Mouse (Mus musculus) embryonic facial prominence, embryonic 11.5 days (tissue): ENCODE data around the gene Slc35f1. TPM values are rescaled to one million over a fixed set of nuclear protein-coding genes. Genes with fewer than 3 reads are reported as not detected.

Source experiments
- ATAC-seq: fragments of 200-750 bp; cut with Nextera tagmentation; replicated peaks from 2 replicates; pipeline ENCODE4 v1.8.0; 2017; ENCODE audit warnings: low read depth; ENCODE audit not compliant: insufficient number of reproducible peaks, low FRiP score, low TSS enrichment
- DNase-seq: peaks from one replicate; pipeline ENCODE4 v3.0.0-alpha.2; 2015; ENCODE audit warnings: low spot score
- H3K27ac ChIP-seq: fragments of 300-500 bp; sonication (generic); replicated peaks from 2 replicates; pipeline ENCODE4 v1.5.1; 2014; ENCODE audit warnings: mild to moderate bottlenecking, low read depth, low read length, control low read depth
- H3K27me3 ChIP-seq: fragments of 300-500 bp; sonication (generic); 2 replicates; pipeline ENCODE4 v1.6.1; 2014; ENCODE audit warnings: mild to moderate bottlenecking, low read length, moderate library complexity, mixed read lengths; ENCODE audit not compliant: control insufficient read depth, insufficient read depth
- H3K36me3 ChIP-seq: fragments of 300-500 bp; sonication (generic); replicated peaks from 2 replicates; pipeline ENCODE4 v1.6.1; 2014; ENCODE audit warnings: low read depth, mild to moderate bottlenecking, low read length, moderate library complexity, mixed read lengths; ENCODE audit not compliant: control insufficient read depth, insufficient read depth
- H3K4me1 ChIP-seq: fragments of 300-500 bp; sonication (generic); 2 replicates; pipeline ENCODE4 v1.6.1; 2014; ENCODE audit warnings: low read length, mixed read lengths; ENCODE audit not compliant: control insufficient read depth, insufficient read depth
- H3K4me2 ChIP-seq: fragments of 300-500 bp; sonication (generic); 2 replicates; pipeline ENCODE4 v1.6.1; 2014; ENCODE audit warnings: low read depth, mild to moderate bottlenecking, control low read depth, low read length, moderate library complexity
- H3K4me3 ChIP-seq: fragments of 300-500 bp; sonication (generic); 2 replicates; pipeline ENCODE4 v1.5.1; 2014; ENCODE audit warnings: low read depth, low read length, control low read depth
- H3K9ac ChIP-seq: fragments of 300-500 bp; sonication (generic); replicated peaks from 2 replicates; pipeline ENCODE4 v1.6.1; 2014; ENCODE audit warnings: mild to moderate bottlenecking, control low read depth, low read length
- H3K9me3 ChIP-seq: fragments of 300-500 bp; sonication (generic); replicated peaks from 2 replicates; pipeline ENCODE4 v1.6.1; 2016; ENCODE audit warnings: mild to moderate bottlenecking, low read length, inconsistent platforms, mixed read lengths; ENCODE audit not compliant: control insufficient read depth
- WGBS: fragments of 180-500 bp; shearing (Covaris S2); extraction: QIAGEN DNeasy Blood & Tissue Kit; methylation state at CpG from one replicate; pipeline ENCODE4 v1.1.7; 2014; 5-methylcytosine and 5-hydroxymethylcytosine counted together
- polyA plus RNA-seq: library from polyadenylated mRNA; unstranded; fragments of >200 nt; fragmentation: Nextera tagmentation; extraction: Ambion mirVana; gene quantifications from 2 replicates; pipeline ENCODE4 v1.2.1, GENCODE M21; 2014

The Slc35f1 gene
- polyA plus RNA-seq, 1 experiment from 2014 or later: 3.9 TPM

DNA sequence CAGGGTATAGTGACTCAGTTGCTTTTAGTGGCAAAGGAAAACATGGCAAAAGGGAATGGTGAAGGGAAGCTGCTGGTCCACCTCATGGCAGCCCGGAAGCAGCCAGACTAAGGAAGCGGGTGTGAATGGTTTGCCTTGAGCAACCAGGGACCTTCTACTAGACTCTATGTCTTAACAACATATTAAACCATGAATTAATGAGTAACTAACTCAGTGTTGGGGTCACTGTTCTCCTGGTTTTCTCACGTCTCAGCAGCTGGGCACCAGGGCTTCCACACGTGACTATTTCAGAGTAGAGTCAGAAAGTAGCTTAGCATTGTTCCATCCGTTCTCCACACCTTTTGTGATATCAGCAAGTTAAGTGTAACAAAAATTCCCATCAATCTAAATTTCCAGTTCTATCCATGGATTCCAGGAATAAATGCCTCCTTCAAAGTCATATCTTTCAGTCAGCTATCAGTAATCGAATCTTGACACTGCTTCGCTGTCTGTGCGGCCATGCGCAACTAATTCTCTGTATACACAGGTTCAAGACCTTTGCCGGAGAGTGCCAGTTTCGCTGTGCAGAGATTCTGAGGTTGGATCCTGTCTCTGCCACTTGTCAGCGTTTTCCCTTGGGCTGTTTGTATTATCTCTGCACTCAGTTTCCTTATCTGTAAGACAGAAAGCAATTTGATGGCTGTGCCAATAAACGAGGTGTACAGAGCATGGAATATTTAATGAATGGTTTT lies 65.8 kb downstream of the Slc35f1 start:
- no peaks in the 10 kb centered on the region for H3K4me1 ChIP-seq
- H3K27ac ChIP-seq: no peak overlapping the region
- H3K27me3 ChIP-seq: no peaks in the 10 kb centered on the region
- ATAC-seq (no peak), DNase-seq (no peak)
- H3K4me2 ChIP-seq: no peak overlapping the region
- no peaks in the 10 kb centered on the region for H3K36me3 ChIP-seq
- WGBS: 62% methylated on average over 13 of the region's 13 CpGs
- no peaks in the 10 kb centered on the region for H3K9me3 ChIP-seq
- no peak overlapping the region for H3K9ac ChIP-seq
- H3K4me3 ChIP-seq: no peak overlapping the region

GRCm38 (mm10) chr10:52757496-52758260 lies 67.3 kb downstream of the Slc35f1 start:
- WGBS: 80% methylated on average over 4 of the region's 4 CpGs

DNA sequence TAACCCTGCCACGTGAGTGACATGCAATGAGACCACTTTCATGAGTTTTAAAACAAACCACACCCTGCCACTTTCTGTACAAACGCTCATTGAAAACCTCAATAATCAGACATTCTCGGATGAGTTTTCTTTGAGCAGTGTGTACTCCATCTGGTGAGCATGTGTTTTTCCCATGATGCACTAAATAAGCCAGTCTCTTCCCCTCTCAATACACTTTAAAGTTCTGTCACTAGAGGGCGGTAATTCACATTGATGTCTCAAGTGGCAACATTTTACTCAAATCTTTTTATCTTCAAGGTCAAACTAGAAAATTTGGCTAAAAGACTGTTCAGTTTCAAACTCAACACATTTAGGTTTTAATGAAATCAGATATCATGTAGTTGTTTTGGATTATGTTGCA lies 68.3 kb downstream of the Slc35f1 start:
- H3K9me3 ChIP-seq: no peaks in the 10 kb centered on the region
- H3K27ac ChIP-seq: no peak overlapping the region
- WGBS: 27% methylated on average over 4 of the region's 4 CpGs
- no peak overlapping the region for H3K9ac ChIP-seq
- H3K36me3 ChIP-seq: no peaks in the 10 kb centered on the region
- ATAC-seq (0 out of 2 replicates have a peak, but pooled peaks have one; percentile 52), DNase-seq (peak; percentile 80)
- H3K4me2 ChIP-seq: no peak overlapping the region
- no peak overlapping the region for H3K4me3 ChIP-seq
- H3K27me3 ChIP-seq: no peaks in the 10 kb centered on the region
- no peaks in the 10 kb centered on the region for H3K4me1 ChIP-seq

More at GRCm38 (mm10) chr10:52757496-52758260, 67.3 kb downstream of the Slc35f1 start:
- Histone ChIP-seq H3K4me3 (no peak overlapping the region), H3K9ac (no peak overlapping the region), H3K27me3 (no peaks in the 10 kb centered on the region), H3K4me2 (no peak overlapping the region), H3K9me3 (no peaks in the 10 kb centered on the region), H3K27ac (no peak overlapping the region), H3K36me3 (no peaks in the 10 kb centered on the region), H3K4me1 (no peaks in the 10 kb centered on the region)
- ATAC-seq: no peak
- DNase-seq: no peak

GRCm38 (mm10) chr10:52760527-52760926 lies 70.2 kb downstream of the Slc35f1 start:
- no peak overlapping the region for H3K4me3 ChIP-seq
- H3K27me3 ChIP-seq: no peaks in the 10 kb centered on the region
- DNase-seq (no peak), ATAC-seq (no peak)
- H3K9ac ChIP-seq: no peak overlapping the region
- H3K9me3 ChIP-seq: no peaks in the 10 kb centered on the region
- no peak overlapping the region for H3K27ac ChIP-seq
- no peak overlapping the region for H3K4me2 ChIP-seq
- no peaks in the 10 kb centered on the region for H3K4me1 ChIP-seq
- WGBS: 79% methylated on average over 1 of the region's 1 CpGs
- H3K36me3 ChIP-seq: no peaks in the 10 kb centered on the region

DNA sequence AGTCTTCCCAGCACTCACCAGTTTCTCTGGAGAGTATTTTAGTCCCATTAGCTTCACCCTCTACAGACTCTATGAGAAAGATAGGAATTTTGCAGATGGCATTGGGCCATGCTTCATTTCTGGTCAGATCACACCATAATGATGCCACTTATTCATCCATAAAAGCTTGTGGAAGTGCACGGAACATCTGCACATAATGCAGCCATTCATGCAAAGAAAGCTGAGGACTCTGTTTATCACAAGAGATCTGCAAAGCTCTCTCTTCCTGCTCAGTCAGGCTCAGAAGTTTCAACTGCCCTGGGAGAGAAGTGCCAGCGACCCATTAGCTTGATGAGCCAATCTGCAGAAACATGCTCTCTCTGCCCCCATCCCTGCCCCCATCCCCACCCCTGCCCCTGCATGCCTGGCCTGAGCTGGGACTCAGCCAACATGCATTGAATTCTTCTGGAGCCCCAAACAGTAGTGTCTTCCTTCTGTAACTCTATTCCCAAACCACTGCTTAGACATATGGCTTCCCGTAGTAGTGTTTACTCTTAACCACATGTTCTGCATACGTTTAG lies 89.7 kb downstream of the Slc35f1 start:
- no peaks in the 10 kb centered on the region for H3K9me3 ChIP-seq
- no peaks in the 10 kb centered on the region for H3K27me3 ChIP-seq
- no peak overlapping the region for H3K4me3 ChIP-seq
- WGBS: 37% methylated on average over 4 of the region's 4 CpGs
- H3K9ac ChIP-seq: no peak overlapping the region
- no peaks in the 10 kb centered on the region for H3K4me1 ChIP-seq
- H3K27ac ChIP-seq: no peak overlapping the region
- no peaks in the 10 kb centered on the region for H3K36me3 ChIP-seq
- DNase-seq: no peak
- ATAC-seq: no peak
- H3K4me2 ChIP-seq: no peak overlapping the region

DNA sequence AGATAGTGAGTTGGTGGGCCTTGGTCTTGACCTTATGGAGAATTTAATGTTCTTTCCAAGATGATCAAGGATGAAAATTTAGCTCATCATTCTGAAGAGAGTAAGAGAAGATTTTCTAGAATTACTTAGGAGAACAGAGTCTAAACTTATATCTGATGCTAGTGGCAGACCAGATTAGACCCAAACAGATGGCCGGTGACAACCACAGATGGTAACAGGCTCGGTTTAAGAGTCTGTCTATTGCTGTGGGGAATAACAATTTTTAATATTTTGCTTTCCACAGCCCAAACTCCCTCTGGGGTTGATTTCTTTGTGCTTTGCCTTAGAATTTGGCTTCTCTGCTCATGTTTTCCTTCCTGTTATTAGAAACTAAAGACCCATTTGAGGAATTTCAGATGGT lies 96.7 kb downstream of the Slc35f1 start:
- Histone ChIP-seq H3K36me3 (no peaks in the 10 kb centered on the region), H3K27me3 (no peaks in the 10 kb centered on the region), H3K4me3 (no peak overlapping the region), H3K4me2 (no peak overlapping the region), H3K9ac (no peak overlapping the region), H3K27ac (no peak overlapping the region), H3K4me1 (no peaks in the 10 kb centered on the region), H3K9me3 (no peaks in the 10 kb centered on the region)
- ATAC-seq: no peak
- DNase-seq: no peak
- 79% methylated on average over 2 of the region's 2 CpGs for WGBS

GRCm38 (mm10) chr10:52791560-52791959 lies 101.2 kb downstream of the Slc35f1 start:
- no peaks in the 10 kb centered on the region for H3K9me3 ChIP-seq
- H3K9ac ChIP-seq: no peak overlapping the region
- no peaks in the 10 kb centered on the region for H3K36me3 ChIP-seq
- 47% methylated on average over 6 of the region's 6 CpGs for WGBS
- DNase-seq: no peak
- H3K27ac ChIP-seq: no peak overlapping the region
- H3K4me3 ChIP-seq: no peak overlapping the region
- no peak for ATAC-seq
- H3K4me2 ChIP-seq: no peak overlapping the region
- H3K4me1 ChIP-seq: no peaks in the 10 kb centered on the region
- no peaks in the 10 kb centered on the region for H3K27me3 ChIP-seq

GRCm38 (mm10) chr10:52797454-52797853 lies 107.1 kb downstream of the Slc35f1 start:
- no peak overlapping the region for H3K4me2 ChIP-seq
- ATAC-seq (no peak), DNase-seq (no peak)
- H3K36me3 ChIP-seq: no peaks in the 10 kb centered on the region
- no peak overlapping the region for H3K9ac ChIP-seq
- no peaks in the 10 kb centered on the region for H3K4me1 ChIP-seq
- 69% methylated on average over 4 of the region's 4 CpGs for WGBS
- no peaks in the 10 kb centered on the region for H3K9me3 ChIP-seq
- H3K4me3 ChIP-seq: no peak overlapping the region
- no peak overlapping the region for H3K27ac ChIP-seq
- H3K27me3 ChIP-seq: no peaks in the 10 kb centered on the region
